In genomic region chr17:29467030-29467429, GRCm38 (mm10) we compare ENCODE assay signal across 8 mouse cellular contexts. TPM values are rescaled to one million over a fixed set of nuclear protein-coding genes. Genes with fewer than 3 reads are reported as not detected.
DNase-seq lines count a peak whose midpoint lies in the region; ATAC-seq and TF ChIP-seq lines count a peak whose summit lies in the region.

No protein-coding gene starts in this region.

- H3K9ac ChIP-seq in heart, postnatal 0 days (replicated peaks; ENCODE audit: low read depth, low read length): no peak overlapping the region
- no peak overlapping the region for H3K9ac ChIP-seq in limb, embryonic 11.5 days (ENCODE audit: low read length)
- H3K9ac ChIP-seq in neural tube, embryonic 12.5 days: no peak overlapping the region

- H3K27ac ChIP-seq in heart, postnatal 0 days (ENCODE audit: low read depth): 0 out of 2 replicates have a peak overlapping the region, but pooled peaks have one; percentile 25
- H3K27ac ChIP-seq in embryonic fibroblast, embryonic 13.5 days (ENCODE audit: insufficient read depth, low read length): peak overlapping the region; percentile 28
- peak overlapping the region; percentile 80; the same call in 1 of the 2 replicates for H3K27ac ChIP-seq in limb, embryonic 11.5 days (replicated peaks; ENCODE audit: low read depth, low read length)
- no peak overlapping the region for H3K27ac ChIP-seq in neural tube, embryonic 12.5 days

- H3K4me1 ChIP-seq in heart, postnatal 0 days (ENCODE audit: control insufficient read depth, insufficient read depth): peaks cover 31% of the 10 kb centered on the region
- peaks cover 14% of the 10 kb centered on the region for H3K4me1 ChIP-seq in embryonic fibroblast, embryonic 13.5 days (ENCODE audit: control insufficient read depth, insufficient read depth, low read length)
- peaks cover 35% of the 10 kb centered on the region for H3K4me1 ChIP-seq in limb, embryonic 11.5 days (ENCODE audit: control insufficient read depth, insufficient read depth, low read length)
- H3K4me1 ChIP-seq in neural tube, embryonic 12.5 days: peaks cover 23% of the 10 kb centered on the region

- WGBS in heart, postnatal 0 days: 42% methylated on average over 11 of the region's 11 CpGs
- WGBS in limb, embryonic 11.5 days: 19% methylated on average over 11 of the region's 11 CpGs
- 16% methylated on average over 11 of the region's 11 CpGs for WGBS in neural tube, embryonic 12.5 days

- H3K36me3 ChIP-seq in heart, postnatal 0 days (replicated peaks; ENCODE audit: control insufficient read depth, insufficient read depth, low read length): no peaks in the 10 kb centered on the region
- H3K36me3 ChIP-seq in limb, embryonic 11.5 days (ENCODE audit: control insufficient read depth, insufficient read depth, low read length): no peaks in the 10 kb centered on the region
- no peaks in the 10 kb centered on the region for H3K36me3 ChIP-seq in neural tube, embryonic 12.5 days

- TF ChIP-seq CTCF in heart, postnatal 0 days (IDR thresholded peaks at IDR 0.05; ENCODE audit: low read depth): no peak
- no peak for TF ChIP-seq CTCF in embryonic fibroblast, embryonic 13.5 days (IDR thresholded peaks at IDR 0.05; ENCODE audit: borderline replicate concordance, insufficient read depth, low read length)

- no peak for DNase-seq in heart, postnatal 0 days (ENCODE audit: low spot score)
- no peak for DNase-seq in heart, adult 18-20 months
- DNase-seq in limb, embryonic 11.5 days (ENCODE audit: low spot score): peak; percentile 48
- no peak for DNase-seq in frontal cortex, postnatal 36 days (ENCODE audit: low spot score in 2 of 2)
- DNase-seq in adrenal gland, postnatal 10 days: no peak
- no peak for DNase-seq in frontal cortex, postnatal 25 days (ENCODE audit: low spot score in 2 of 2)

- H3K4me2 ChIP-seq in heart, postnatal 0 days (ENCODE audit: low read depth, low read length): peak overlapping the region; percentile 60; the same call in 1 of the 2 replicates
- peak overlapping the region; percentile 53; the same call in 1 of the 2 replicates for H3K4me2 ChIP-seq in limb, embryonic 11.5 days (ENCODE audit: low read depth, severe bottlenecking)
- peak overlapping the region; percentile 56 for H3K4me2 ChIP-seq in neural tube, embryonic 12.5 days (replicated peaks)

- ATAC-seq in heart, postnatal 0 days (ENCODE audit: insufficient read depth, low read depth): no peak
- ATAC-seq in limb, embryonic 11.5 days (ENCODE audit: insufficient number of reproducible peaks, low FRiP score, low TSS enrichment, low read depth): no peak
- no peak for ATAC-seq in neural tube, embryonic 12.5 days (ENCODE audit: low FRiP score, low read depth)

- H3K9me3 ChIP-seq in heart, postnatal 0 days (replicated peaks; ENCODE audit: control insufficient read depth, low read length): no peaks in the 10 kb centered on the region
- no peaks in the 10 kb centered on the region for H3K9me3 ChIP-seq in limb, embryonic 11.5 days (ENCODE audit: control insufficient read depth, low read length)
- no peaks in the 10 kb centered on the region for H3K9me3 ChIP-seq in neural tube, embryonic 12.5 days

- H3K27me3 ChIP-seq in heart, postnatal 0 days (ENCODE audit: control insufficient read depth, insufficient read depth, low read length): no peaks in the 10 kb centered on the region
- no peaks in the 10 kb centered on the region for H3K27me3 ChIP-seq in limb, embryonic 11.5 days (ENCODE audit: control insufficient read depth, insufficient read depth, low read length)
- H3K27me3 ChIP-seq in neural tube, embryonic 12.5 days (replicated peaks): no peaks in the 10 kb centered on the region

- no peak for TF ChIP-seq EP300 in heart, postnatal 0 days (IDR thresholded peaks at IDR 0.05; ENCODE audit: low read depth)

- no peak overlapping the region for H3K4me3 ChIP-seq in heart, postnatal 0 days (ENCODE audit: low read depth, low read length)
- no peak overlapping the region for H3K4me3 ChIP-seq in embryonic fibroblast, embryonic 13.5 days (ENCODE audit: insufficient read depth, low read length)
- no peak overlapping the region for H3K4me3 ChIP-seq in limb, embryonic 11.5 days (ENCODE audit: low read depth, low read length)
- no peak overlapping the region for H3K4me3 ChIP-seq in neural tube, embryonic 12.5 days

- TF ChIP-seq POLR2A in embryonic fibroblast, embryonic 13.5 days (IDR thresholded peaks at IDR 0.05; ENCODE audit: low read depth, low read length): no peak

RNA-seq across cellular contexts. Expression of gene Pim1, which starts 23.5 kb away (rescaled TPM):
- 58.4 and 81.0 TPM in 2 replicates for total RNA-seq in heart, postnatal 0 days (2014; rRNA removed; ENCODE audit: low replicate concordance)
- 28.6 and 29.2 TPM in 2 replicates for polyA plus RNA-seq in heart, postnatal 0 days (2015; fragmentation: Nextera tagmentation; extraction: Ambion mirVana)
- 10 to 100 TPM; 12.7 to 21.2 TPM for total RNA-seq in heart, adult 18-20 months (2021)
- 27.5 and 30.7 TPM in 2 replicates for polyA plus RNA-seq in embryonic fibroblast, embryonic 13.5 days (2011; ENCODE audit: insufficient read length, low read depth, missing spikeins)
- polyA plus RNA-seq in limb, embryonic 11.5 days (2014; fragmentation: Nextera tagmentation; extraction: Ambion mirVana): 19.1 and 21.5 TPM in 2 replicates
- polyA plus RNA-seq in neural tube, embryonic 12.5 days (2016; fragmentation: Nextera tagmentation; extraction: Ambion mirVana): 20.3 and 21.2 TPM in 2 replicates
- 100 to 1,000 TPM in 1 of 2 experiments, 10 to 100 TPM in 1; 73.4 to 104 TPM for total RNA-seq in adrenal gland, postnatal 10 days (2021)
